Mouse (Mus musculus) heart, embryonic 13.5 days (tissue): ENCODE data around the gene Rpp38. TPM values are rescaled to one million over a fixed set of nuclear protein-coding genes. Genes with fewer than 3 reads are reported as not detected.

Experiments
- ATAC-seq: fragments of 200-750 bp; cut with Nextera tagmentation; 2 replicates; pipeline ENCODE4 v1.8.0; 2017; ENCODE audit warnings: moderate TSS enrichment; ENCODE audit not compliant: insufficient number of reproducible peaks, low FRiP score, low TSS enrichment; ENCODE audit errors: extremely low read depth
- H3K27ac ChIP-seq: fragments of 300-500 bp; sonication (generic); replicated peaks from 2 replicates; pipeline ENCODE4 v1.5.1; 2015; ENCODE audit warnings: moderate library complexity, mild to moderate bottlenecking, inconsistent platforms
- H3K27me3 ChIP-seq: fragments of 300-500 bp; sonication (generic); replicated peaks from 2 replicates; pipeline ENCODE4 v1.6.1; 2015; ENCODE audit warnings: mild to moderate bottlenecking, inconsistent platforms
- H3K36me3 ChIP-seq: fragments of 300-500 bp; sonication (generic); 2 replicates; pipeline ENCODE4 v1.6.1; 2015; ENCODE audit warnings: mild to moderate bottlenecking, inconsistent platforms
- H3K4me1 ChIP-seq: fragments of 300-500 bp; sonication (generic); 2 replicates; pipeline ENCODE4 v1.6.1; 2015; ENCODE audit warnings: inconsistent platforms
- H3K4me2 ChIP-seq: fragments of 300-500 bp; sonication (generic); 2 replicates; pipeline ENCODE4 v1.6.1; 2015; ENCODE audit warnings: inconsistent platforms, mild to moderate bottlenecking, moderate library complexity
- H3K4me3 ChIP-seq: fragments of 300-500 bp; sonication (generic); 2 replicates; pipeline ENCODE4 v1.5.1; 2015; ENCODE audit warnings: moderate library complexity, mild to moderate bottlenecking, inconsistent platforms
- H3K9ac ChIP-seq: fragments of 300-500 bp; sonication (generic); 2 replicates; pipeline ENCODE4 v1.6.1; 2015; ENCODE audit warnings: inconsistent platforms, mild to moderate bottlenecking, moderate library complexity
- H3K9me3 ChIP-seq: fragments of 300-500 bp; sonication (generic); 2 replicates; pipeline ENCODE4 v1.6.1; 2016; ENCODE audit warnings: inconsistent platforms
- WGBS: fragments of 180-500 bp; shearing (Covaris S2); methylation state at CpG from one replicate; pipeline ENCODE4 v1.1.7; 2015; ENCODE audit warnings: mixed read lengths; 5-methylcytosine and 5-hydroxymethylcytosine counted together
- polyA plus RNA-seq: library from polyadenylated mRNA; unstranded; fragments of >200 nt; fragmentation: Nextera tagmentation; extraction: Ambion mirVana; gene quantifications from 2 replicates; pipeline ENCODE4 v1.2.1, GENCODE M21; 2015

Gene Rpp38
- polyA plus RNA-seq, 1 experiment from 2014 or later: 10.2 TPM

DNA sequence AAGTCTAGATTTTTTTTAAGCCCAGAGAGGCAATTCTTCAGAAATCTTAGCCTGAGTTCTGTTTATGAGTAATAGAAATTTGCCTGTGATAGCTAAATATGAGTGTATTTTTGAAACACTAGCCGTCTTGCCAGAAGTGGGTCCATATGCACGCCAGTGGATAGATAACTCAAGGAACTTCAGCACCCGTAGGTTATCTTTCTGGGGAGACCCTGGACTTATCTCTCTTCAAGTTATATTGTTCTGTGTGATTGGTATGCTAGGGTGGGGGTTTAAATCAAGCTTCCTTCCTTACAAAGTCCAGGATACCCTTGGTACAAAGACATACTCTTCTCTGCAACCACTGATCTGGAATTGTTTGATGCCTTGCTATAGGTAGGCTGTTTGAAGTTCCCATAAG lies 46.7 kb downstream of the Rpp38 start:
- ATAC-seq: no peak
- H3K27me3 ChIP-seq: no peaks in the 10 kb centered on the region
- peaks cover 25% of the 10 kb centered on the region for H3K4me1 ChIP-seq
- no peaks in the 10 kb centered on the region for H3K9me3 ChIP-seq
- H3K4me2 ChIP-seq: peak overlapping the region; percentile 79
- WGBS: 12% methylated on average over 3 of the region's 3 CpGs
- peak overlapping the region; percentile 92; the same call in 1 of the 2 replicates for H3K27ac ChIP-seq
- H3K9ac ChIP-seq: peak overlapping the region; percentile 95
- H3K4me3 ChIP-seq: peak overlapping the region; percentile 92
- H3K36me3 ChIP-seq: no peaks in the 10 kb centered on the region

DNA sequence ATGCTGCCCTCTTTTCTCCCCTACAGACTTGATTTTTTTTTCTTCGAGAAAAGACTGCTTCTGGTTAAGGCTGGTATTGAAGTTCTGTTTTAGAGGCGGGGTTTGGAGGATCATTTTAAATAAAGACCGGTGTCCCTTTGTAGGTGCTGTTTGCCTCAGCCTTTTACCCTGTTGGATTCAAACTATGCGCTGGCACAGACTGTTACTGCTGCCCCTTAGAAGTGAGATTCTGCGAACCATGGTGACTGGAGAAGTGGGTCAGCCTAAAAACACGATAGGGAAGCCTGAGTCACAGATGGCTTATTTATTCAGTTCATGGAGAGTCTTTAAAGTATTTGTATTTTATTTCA lies 47.3 kb downstream of the Rpp38 start:
- Histone ChIP-seq H3K4me3 (peak overlapping the region; percentile 92), H3K9me3 (no peaks in the 10 kb centered on the region), H3K9ac (peak overlapping the region; percentile 95), H3K36me3 (no peaks in the 10 kb centered on the region), H3K4me1 (peaks cover 25% of the 10 kb centered on the region), H3K27ac (peak overlapping the region; percentile 92), H3K4me2 (peak overlapping the region; percentile 79), H3K27me3 (no peaks in the 10 kb centered on the region)
- 3% methylated on average over 6 of the region's 6 CpGs for WGBS
- ATAC-seq: no peak

DNA sequence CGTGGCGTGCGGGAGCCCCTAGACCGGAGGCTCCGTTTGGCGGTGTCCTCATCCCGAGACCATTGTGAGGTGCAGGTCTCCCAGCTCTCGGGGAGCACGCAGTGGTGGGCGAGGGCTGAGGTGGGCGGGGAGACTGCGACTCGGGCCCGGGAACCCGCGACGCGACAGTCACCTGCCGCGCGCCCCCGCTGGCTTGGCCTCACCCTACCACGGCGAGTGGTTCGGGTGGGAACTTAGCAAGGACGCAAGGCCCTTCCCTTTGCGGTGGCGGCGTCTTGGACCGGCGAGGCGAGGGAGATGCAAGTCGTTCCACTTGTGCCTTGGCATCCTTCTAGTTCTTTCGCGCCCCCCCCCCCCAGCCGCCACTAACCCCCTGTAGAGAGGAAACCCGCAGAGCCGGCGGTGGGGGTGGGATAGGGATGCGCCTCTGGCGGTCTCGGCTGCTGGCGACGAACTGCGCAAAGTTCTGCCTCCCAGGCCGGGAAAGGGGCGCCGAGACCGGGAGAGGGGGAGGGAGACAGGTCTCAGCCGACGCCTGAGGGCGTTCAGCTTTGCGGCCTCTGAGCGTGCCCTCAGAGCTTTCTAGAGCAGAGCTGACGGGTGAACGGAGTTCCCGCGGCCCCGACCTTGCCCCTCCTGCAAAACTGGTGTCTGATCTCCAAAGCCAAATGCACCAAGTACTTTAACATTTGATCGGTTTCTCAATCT lies 47.8 kb downstream of the Rpp38 start:
- WGBS: under 1% methylated on average over 54 of the region's 60 CpGs
- H3K9ac ChIP-seq: peak overlapping the region; percentile 95
- no peaks in the 10 kb centered on the region for H3K36me3 ChIP-seq
- H3K4me1 ChIP-seq: peaks cover 25% of the 10 kb centered on the region
- H3K4me2 ChIP-seq: peak overlapping the region; percentile 79
- peak overlapping the region; percentile 92 for H3K27ac ChIP-seq
- ATAC-seq: peak; percentile 6; the same call in 1 of the 2 replicates
- H3K27me3 ChIP-seq: no peaks in the 10 kb centered on the region
- peak overlapping the region; percentile 92 for H3K4me3 ChIP-seq
- no peaks in the 10 kb centered on the region for H3K9me3 ChIP-seq

DNA sequence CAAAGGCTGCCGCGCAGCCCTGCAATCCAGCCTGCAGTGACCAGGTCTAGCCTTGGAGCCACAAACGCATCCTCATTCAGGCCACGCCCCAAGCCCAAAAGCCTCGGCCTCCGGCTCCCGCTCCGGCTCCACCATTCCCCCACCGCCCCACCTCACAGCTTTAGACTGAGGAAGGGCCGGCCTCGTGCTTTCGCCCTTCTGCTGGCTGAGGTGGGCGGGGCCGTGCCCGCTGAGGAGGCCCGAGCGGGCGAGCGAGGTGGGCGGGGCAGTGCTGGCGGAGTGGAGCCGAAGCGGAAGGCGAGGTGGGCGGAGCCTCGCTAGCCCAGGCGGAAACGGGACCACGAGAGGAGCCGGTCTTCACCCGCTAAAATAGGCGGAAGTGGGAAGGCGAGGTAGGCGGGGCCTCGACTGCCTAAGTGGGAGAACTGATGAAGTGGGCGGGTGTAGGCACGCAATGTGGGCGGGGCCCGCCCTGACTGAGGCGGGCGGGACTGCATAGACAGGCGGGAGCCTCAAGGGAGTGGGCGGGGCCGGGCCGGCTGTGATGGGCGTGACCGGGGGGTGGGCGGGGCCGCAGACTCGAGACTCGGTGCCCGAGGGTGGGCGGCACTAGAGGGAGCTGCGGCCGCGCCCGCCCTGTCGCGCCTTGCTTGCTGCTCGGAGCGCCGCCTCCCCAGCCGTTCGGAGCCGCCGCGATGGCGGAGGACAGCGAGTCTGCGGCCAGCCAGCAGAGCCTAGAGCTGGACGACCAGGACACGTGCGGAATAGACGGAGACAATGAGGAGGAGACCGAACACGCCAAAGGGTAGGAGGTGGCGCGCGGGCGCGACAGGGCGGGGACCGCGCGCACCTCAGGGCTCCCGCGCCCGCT lies 48.6 kb downstream of the Rpp38 start, which contains the start of gene Nmt2:
Gene Nmt2, plus strand, starts transcription at position 611 of the 871 bp plus-strand sequence.
- Histone ChIP-seq H3K36me3 (no peaks in the 10 kb centered on the region), H3K4me2 (peak within 1 kb of the TSS; percentile 79), H3K9me3 (no peaks in the 10 kb centered on the region), H3K4me1 (peaks cover 25% of the 10 kb centered on the region), H3K27ac (peak within 1 kb of the TSS; percentile 92), H3K4me3 (peak within 1 kb of the TSS; percentile 92), H3K27me3 (no peaks in the 10 kb centered on the region), H3K9ac (peak within 1 kb of the TSS; percentile 95)
- under 1% methylated on average over 82 of the region's 88 CpGs for WGBS
- peak; percentile 98 for ATAC-seq

DNA sequence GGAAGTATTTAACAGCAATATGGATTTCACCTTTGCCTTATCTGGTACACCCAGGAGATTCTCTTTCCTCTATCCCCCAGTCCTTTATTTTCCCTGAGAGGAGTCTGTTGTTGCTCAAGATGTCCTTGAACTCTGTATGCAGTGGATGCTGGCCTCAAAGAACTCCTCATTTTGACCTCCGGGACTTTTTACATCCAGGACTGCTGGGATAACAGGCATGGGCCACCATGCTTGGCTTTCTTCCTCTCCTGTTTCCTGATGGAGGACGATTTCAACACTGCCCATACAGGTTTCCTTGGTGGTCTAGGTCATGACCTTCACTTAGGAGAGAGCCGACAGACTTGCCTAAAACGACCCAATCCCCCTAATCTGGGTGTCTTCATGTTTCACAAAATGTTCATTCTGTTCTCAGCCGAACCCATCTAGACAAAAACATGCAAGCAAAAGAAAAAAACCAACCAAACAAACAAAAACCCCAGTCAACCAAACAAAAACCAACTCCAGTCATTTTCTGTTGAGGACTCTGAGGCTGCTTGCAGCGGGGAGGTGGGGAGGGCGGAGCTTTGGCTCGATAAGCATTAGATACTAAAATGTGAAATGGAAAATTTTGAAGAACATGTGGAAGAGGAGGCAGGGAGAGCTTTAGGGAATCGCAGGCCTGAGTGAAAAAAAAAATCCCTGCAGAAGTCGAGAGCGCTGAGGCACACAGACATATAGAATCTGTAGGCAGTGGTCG lies 49.4 kb downstream of the Rpp38 start:
- Histone ChIP-seq H3K4me1 (peaks cover 25% of the 10 kb centered on the region), H3K27ac (peak overlapping the region; percentile 92), H3K9ac (peak overlapping the region; percentile 81), H3K36me3 (no peaks in the 10 kb centered on the region), H3K27me3 (no peaks in the 10 kb centered on the region), H3K4me3 (peak overlapping the region; percentile 92), H3K4me2 (peak overlapping the region; percentile 76), H3K9me3 (no peaks in the 10 kb centered on the region)
- WGBS: 9% methylated on average over 12 of the region's 12 CpGs
- no peak for ATAC-seq

DNA sequence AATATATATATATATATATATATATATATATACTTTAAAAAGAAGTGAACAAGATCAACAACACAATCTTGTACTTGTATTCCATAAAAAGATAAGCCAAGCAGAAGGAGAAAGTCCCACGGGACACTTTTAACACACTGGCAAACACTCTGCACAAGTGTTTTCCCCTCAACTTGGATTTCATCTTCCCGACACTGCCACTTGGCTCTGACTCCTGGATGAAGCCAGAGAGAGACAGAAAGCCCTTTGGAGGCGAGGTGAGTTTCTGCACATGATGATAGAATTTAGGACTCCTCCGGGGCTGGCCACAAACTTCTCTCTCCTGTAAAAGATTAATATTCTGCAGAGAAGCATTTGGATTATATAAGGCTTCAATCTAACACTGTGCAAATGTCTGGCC lies 51.1 kb downstream of the Rpp38 start:
- Histone ChIP-seq H3K27ac (no peak overlapping the region), H3K36me3 (no peaks in the 10 kb centered on the region), H3K27me3 (no peaks in the 10 kb centered on the region), H3K4me2 (no peak overlapping the region), H3K4me1 (peaks cover 23% of the 10 kb centered on the region), H3K4me3 (no peak overlapping the region), H3K9ac (no peak overlapping the region), H3K9me3 (no peaks in the 10 kb centered on the region)
- 70% methylated on average over 4 of the region's 4 CpGs for WGBS
- no peak for ATAC-seq

Other genes with a start within 250 kb of the Rpp38 start
- gene Fam171a1, start 218.4 kb downstream of the Rpp38 start, polyA plus RNA-seq: 23.5 and 23.7 TPM in 2 replicates
- 32.1 and 36.3 TPM in 2 replicates for gene Nmt2, start 48.4 kb downstream of the Rpp38 start, polyA plus RNA-seq
- gene Acbd7, start 3.5 kb upstream of the Rpp38 start, polyA plus RNA-seq: 0.82 and 1.0 TPM in 2 replicates
- not detected in 2 replicates for gene Olah, start 64.6 kb upstream of the Rpp38 start, polyA plus RNA-seq
- gene Meig1, start 90.0 kb upstream of the Rpp38 start, polyA plus RNA-seq: not detected in 2 replicates
- gene Dclre1c, start 91.5 kb upstream of the Rpp38 start, polyA plus RNA-seq: 4.9 and 5.0 TPM in 2 replicates
- gene Suv39h2, start 142.4 kb upstream of the Rpp38 start, polyA plus RNA-seq: 8.7 and 9.6 TPM in 2 replicates
- gene Gm45902, start 180.1 kb upstream of the Rpp38 start, polyA plus RNA-seq: 4.3 and 4.4 TPM in 2 replicates
- 73.9 and 79.5 TPM in 2 replicates for gene Hspa14, start 180.2 kb upstream of the Rpp38 start, polyA plus RNA-seq
- gene Cdnf, start 180.4 kb upstream of the Rpp38 start, polyA plus RNA-seq: 0.13 and 0.18 TPM in 2 replicates
- 24.3 and 25.1 TPM in 2 replicates for gene Fam107b, start 237.8 kb upstream of the Rpp38 start, polyA plus RNA-seq